Mouse (Mus musculus) embryonic facial prominence, embryonic 13.5 days (tissue): ENCODE measurements around the gene Sox13. TPM values are rescaled to one million over a fixed set of nuclear protein-coding genes. Genes with fewer than 3 reads are reported as not detected.
A peak's percentile ranks its signal among the peaks of the same experiment; 100 is the strongest.

Source experiments
- ATAC-seq: fragments of 200-750 bp; cut with Nextera tagmentation; 2 replicates; pipeline ENCODE4 v1.8.0; 2017; ENCODE audit warnings: low read depth; ENCODE audit not compliant: insufficient number of reproducible peaks, insufficient read depth, low FRiP score, low TSS enrichment
- H3K27ac ChIP-seq: fragments of 300-500 bp; sonication (generic); 2 replicates; pipeline ENCODE4 v1.5.1; 2015; ENCODE audit warnings: moderate library complexity, mild to moderate bottlenecking, inconsistent platforms
- H3K27me3 ChIP-seq: fragments of 300-500 bp; sonication (generic); 2 replicates; pipeline ENCODE4 v1.6.1; 2015; ENCODE audit warnings: mild to moderate bottlenecking, inconsistent platforms
- H3K36me3 ChIP-seq: fragments of 300-500 bp; sonication (generic); 2 replicates; pipeline ENCODE4 v1.6.1; 2015; ENCODE audit warnings: mild to moderate bottlenecking, inconsistent platforms
- H3K4me1 ChIP-seq: fragments of 300-500 bp; sonication (generic); 2 replicates; pipeline ENCODE4 v1.6.1; 2015; ENCODE audit warnings: inconsistent platforms
- H3K4me2 ChIP-seq: fragments of 300-500 bp; sonication (generic); 2 replicates; pipeline ENCODE4 v1.6.1; 2015; ENCODE audit warnings: moderate library complexity, mild to moderate bottlenecking, inconsistent platforms
- H3K4me3 ChIP-seq: fragments of 300-500 bp; sonication (generic); 2 replicates; pipeline ENCODE4 v1.5.1; 2015; ENCODE audit warnings: mild to moderate bottlenecking, inconsistent platforms
- H3K9ac ChIP-seq: fragments of 300-500 bp; sonication (generic); 2 replicates; pipeline ENCODE4 v1.6.1; 2015; ENCODE audit warnings: mild to moderate bottlenecking, inconsistent platforms
- H3K9me3 ChIP-seq: fragments of 300-500 bp; sonication (generic); 2 replicates; pipeline ENCODE4 v1.6.1; 2016; ENCODE audit warnings: inconsistent platforms
- WGBS: fragments of 180-500 bp; shearing (Covaris S2); methylation state at CpG from one replicate; pipeline ENCODE4 v1.1.7; 2015; ENCODE audit warnings: mixed read lengths; 5-methylcytosine and 5-hydroxymethylcytosine counted together
- polyA plus RNA-seq: library from polyadenylated mRNA; unstranded; fragments of >200 nt; fragmentation: Nextera tagmentation; extraction: Ambion mirVana; gene quantifications from 2 replicates; pipeline ENCODE4 v1.2.1, GENCODE M21; 2015

Sox13 gene
- polyA plus RNA-seq, result 5.2 and 7.3 TPM in 2 replicates

DNA sequence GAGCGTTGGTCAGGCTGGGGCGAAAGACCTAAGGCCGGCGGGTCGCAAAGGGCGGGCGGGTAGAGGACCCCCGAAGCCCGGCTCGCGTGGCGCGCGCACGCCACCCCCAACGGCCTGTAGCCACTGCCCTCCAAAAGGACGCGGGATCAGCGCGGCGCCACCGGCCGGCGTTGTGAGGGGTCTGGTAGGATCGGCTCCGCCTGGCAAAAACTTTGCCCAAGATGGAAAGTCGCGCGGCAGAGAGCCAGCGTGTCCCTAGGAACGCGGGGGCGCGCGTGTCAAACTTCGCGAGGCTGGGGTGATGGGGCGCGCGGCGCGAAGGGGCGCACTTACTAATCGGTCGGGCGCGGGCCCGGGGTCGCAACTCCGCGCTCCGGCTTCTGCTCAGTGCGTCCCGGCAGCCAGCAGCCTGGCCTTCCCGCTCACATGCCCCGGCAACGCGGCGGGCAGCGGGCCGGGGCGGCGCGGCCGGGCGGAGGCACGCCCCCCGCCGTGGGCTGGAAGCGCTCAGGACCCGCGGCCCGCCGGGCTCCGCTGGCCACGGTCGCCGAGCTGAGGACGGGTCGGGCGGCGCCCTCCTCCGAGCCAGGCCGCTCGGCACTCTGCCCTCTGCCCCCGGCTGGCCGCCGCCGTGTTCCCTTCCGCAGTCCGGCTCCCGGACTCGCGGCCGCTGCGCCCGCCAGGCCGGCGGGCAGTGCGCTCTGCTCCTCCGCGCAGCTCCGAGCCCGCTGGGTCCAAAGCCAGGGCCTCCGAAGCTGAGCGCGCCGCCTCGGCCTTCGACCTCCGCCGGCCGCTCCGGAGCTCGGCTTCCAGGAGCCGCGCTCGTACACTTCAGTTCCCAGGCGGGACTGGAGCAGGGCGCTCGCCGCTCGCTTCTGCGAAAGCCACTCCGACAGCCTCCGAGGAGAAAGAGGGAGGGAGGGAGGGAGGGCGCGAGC is at the start of gene Sox13:
Gene Sox13, minus strand, starts transcription at position 835 of the 938 bp plus-strand sequence.
- ATAC-seq, result 0 out of 2 replicates have a peak, but pooled peaks have one; percentile 53
- WGBS, result under 1% methylated on average over 107 of the region's 128 CpGs
- H3K27me3 ChIP-seq, result peaks cover 18% of the 10 kb centered on the region
- H3K27ac ChIP-seq, result peak within 1 kb of the TSS; percentile 77
- peak within 1 kb of the TSS; percentile 82 for H3K9ac ChIP-seq
- peak within 1 kb of the TSS; percentile 99 for H3K4me2 ChIP-seq
- H3K36me3 ChIP-seq, result no peaks in the 10 kb centered on the region
- H3K4me3 ChIP-seq, result peak within 1 kb of the TSS; percentile 73
- no peaks in the 10 kb centered on the region for H3K9me3 ChIP-seq
- H3K4me1 ChIP-seq, result peaks cover 15% of the 10 kb centered on the region

DNA sequence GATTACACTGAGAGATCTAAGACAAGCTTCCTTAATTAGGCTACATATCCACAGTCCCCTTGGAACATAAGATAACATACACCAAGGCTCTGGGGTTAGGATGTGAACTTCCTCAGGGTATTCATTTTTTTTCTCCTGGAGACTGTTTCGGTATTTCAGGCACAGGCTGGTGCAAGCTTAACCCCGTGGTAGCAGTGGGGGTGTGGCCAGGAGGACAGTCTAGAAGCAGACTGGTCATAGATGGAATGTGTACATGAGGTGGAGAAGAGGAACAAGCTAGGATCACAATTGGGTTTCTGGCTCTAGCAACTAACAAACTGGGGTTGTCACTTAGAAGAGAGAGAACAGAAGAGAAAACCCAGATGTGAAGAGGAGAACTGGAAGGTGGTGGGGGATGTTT is 47.4 kb upstream of the Sox13 start:
- Histone ChIP-seq H3K4me1 (0 out of 2 replicates have a peak, but pooled peaks cover 5% of the 10 kb centered on the region), H3K27me3 (no peaks in the 10 kb centered on the region), H3K9me3 (no peaks in the 10 kb centered on the region), H3K9ac (no peak overlapping the region), H3K36me3 (no peaks in the 10 kb centered on the region), H3K4me2 (no peak overlapping the region), H3K27ac (no peak overlapping the region), H3K4me3 (no peak overlapping the region)
- 29% methylated on average over 2 of the region's 2 CpGs for WGBS
- no peak for ATAC-seq

DNA sequence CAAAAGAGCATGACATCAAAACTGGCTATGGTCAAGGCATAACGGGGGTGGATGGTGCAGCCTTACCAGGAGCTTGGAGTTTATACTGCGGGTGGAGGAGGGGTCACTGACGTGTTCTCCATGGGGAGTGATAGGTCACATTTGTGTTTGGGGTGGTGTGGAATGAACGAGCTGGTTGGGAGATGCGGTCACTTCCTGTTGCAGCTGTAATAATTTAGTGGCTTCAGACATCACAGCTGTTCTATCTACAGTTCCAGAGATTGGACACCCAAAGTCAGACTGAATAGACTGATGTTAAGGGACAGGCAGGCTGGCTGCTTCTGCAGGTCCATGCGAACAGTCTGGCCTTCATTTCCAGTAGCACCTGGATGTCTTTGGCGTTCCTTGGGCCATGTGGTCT is 46.9 kb upstream of the Sox13 start:
- WGBS, result 66% methylated on average over 7 of the region's 7 CpGs
- H3K9me3 ChIP-seq, result no peaks in the 10 kb centered on the region
- no peak overlapping the region for H3K27ac ChIP-seq
- H3K9ac ChIP-seq, result no peak overlapping the region
- H3K36me3 ChIP-seq, result no peaks in the 10 kb centered on the region
- H3K27me3 ChIP-seq, result no peaks in the 10 kb centered on the region
- H3K4me1 ChIP-seq, result 0 out of 2 replicates have a peak, but pooled peaks cover 5% of the 10 kb centered on the region
- H3K4me3 ChIP-seq, result no peak overlapping the region
- H3K4me2 ChIP-seq, result no peak overlapping the region
- no peak for ATAC-seq

DNA sequence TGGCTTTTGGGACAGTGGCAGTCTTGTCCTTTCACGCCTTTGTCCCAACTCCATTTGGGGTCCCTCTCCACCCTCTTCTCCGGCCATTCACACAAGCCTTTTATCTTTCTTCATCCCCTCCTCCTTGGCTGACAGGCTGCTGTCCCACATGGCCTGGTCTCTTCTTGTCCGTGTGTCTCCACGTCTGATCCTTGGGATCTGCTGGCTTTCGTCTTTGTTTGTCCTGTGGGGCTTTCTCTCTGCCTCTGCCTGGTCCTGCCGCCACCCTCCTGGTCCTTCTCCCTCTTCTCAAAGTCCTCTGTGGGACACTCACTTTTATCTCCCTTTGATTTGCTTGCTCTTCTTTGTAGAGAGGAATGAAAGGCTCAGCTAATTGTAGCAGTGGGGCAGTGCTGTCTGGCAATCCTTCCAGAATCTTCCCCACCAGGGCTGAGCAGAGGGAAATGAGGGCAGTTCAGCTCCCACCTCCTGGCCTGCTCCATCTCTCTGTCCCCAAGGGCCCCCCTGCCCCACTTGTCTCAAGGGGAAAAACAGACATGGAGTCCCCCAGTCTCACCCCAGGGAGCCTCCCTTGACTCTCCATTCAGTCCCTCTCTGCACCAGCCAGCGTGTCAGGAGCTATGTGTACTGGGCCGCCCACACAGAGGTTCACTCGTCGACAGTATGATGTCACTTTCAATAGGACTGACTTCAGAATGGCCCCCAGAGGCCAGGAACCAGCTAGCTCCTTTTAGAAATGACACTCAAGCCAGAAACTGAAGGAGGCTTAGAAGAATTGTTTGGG is 46.3 kb upstream of the Sox13 start:
- no peak overlapping the region for H3K9ac ChIP-seq
- H3K27ac ChIP-seq, result no peak overlapping the region
- 0 out of 2 replicates have a peak, but pooled peaks cover 5% of the 10 kb centered on the region for H3K4me1 ChIP-seq
- H3K9me3 ChIP-seq, result no peaks in the 10 kb centered on the region
- H3K27me3 ChIP-seq, result no peaks in the 10 kb centered on the region
- 70% methylated on average over 10 of the region's 10 CpGs for WGBS
- ATAC-seq, result no peak
- H3K4me3 ChIP-seq, result no peak overlapping the region
- no peaks in the 10 kb centered on the region for H3K36me3 ChIP-seq
- no peak overlapping the region for H3K4me2 ChIP-seq

DNA sequence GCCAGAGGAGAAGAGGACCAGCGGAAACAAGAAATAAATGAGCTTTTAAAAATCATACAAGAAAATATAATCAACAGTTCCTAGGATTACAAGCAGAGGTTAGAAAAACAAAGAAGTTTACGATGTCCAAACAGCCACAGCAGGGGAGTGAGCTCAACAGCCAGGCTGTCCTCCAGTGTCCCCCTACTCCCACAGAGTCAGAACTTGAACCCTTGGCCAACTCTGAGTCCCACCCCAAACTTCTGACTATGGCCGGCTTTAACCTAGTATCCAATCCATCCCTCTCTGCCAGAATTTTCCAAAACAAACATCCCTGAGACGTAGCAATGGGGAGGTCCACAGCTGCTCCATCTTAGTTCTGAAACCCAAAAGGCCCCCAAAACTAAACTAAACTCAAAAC is 45.0 kb upstream of the Sox13 start:
- Histone ChIP-seq H3K9ac (no peak overlapping the region), H3K36me3 (no peaks in the 10 kb centered on the region), H3K27me3 (no peaks in the 10 kb centered on the region), H3K4me2 (no peak overlapping the region), H3K9me3 (no peaks in the 10 kb centered on the region), H3K4me1 (0 out of 2 replicates have a peak, but pooled peaks cover 5% of the 10 kb centered on the region), H3K4me3 (no peak overlapping the region), H3K27ac (no peak overlapping the region)
- ATAC-seq, result no peak
- WGBS, result 74% methylated on average over 4 of the region's 4 CpGs

DNA sequence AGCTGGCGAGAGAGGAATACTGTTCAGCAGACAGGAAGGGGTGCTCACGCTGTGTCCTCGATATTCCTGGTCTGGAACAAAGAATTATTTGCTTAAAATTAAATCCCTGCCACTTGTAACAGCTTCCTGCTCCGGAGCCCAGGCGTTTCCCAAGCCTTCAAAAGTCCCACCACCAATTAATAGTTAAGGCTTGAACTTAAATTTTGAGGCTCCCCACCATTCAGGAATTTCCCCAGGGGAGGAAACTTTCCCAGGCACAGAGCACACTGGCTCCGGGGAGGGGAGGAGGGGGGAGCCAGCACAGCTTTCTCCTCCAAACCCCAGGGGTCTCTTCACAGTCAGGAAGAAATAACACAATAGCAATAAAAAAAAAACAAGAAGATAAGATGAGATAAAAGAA is 44.6 kb upstream of the Sox13 start:
- 31% methylated on average over 6 of the region's 6 CpGs for WGBS
- no peak overlapping the region for H3K4me3 ChIP-seq
- H3K9me3 ChIP-seq, result no peaks in the 10 kb centered on the region
- no peak overlapping the region for H3K9ac ChIP-seq
- no peak overlapping the region for H3K27ac ChIP-seq
- no peak for ATAC-seq
- H3K4me2 ChIP-seq, result no peak overlapping the region
- no peaks in the 10 kb centered on the region for H3K27me3 ChIP-seq
- H3K4me1 ChIP-seq, result 0 out of 2 replicates have a peak, but pooled peaks cover 5% of the 10 kb centered on the region
- H3K36me3 ChIP-seq, result no peaks in the 10 kb centered on the region

DNA sequence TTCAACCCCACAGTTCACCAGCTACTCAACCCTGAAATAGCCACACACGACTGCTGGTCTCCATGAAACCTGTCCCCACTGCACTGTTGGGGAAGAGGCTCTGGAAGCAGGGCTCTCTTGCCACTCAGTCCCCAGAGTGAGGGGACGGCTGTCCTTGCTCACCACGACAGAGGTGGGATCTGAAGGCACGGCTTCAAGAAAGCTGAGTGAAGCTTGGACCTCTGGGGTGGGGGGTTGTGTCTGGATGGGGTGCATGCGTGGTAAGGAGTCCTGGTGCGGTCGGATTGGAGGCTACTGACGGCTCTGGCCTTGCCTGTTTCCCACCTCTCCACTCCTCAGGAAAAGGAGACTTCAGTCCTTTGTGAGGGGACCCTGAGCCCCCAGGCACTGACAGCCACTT is 43.7 kb upstream of the Sox13 start:
- Histone ChIP-seq H3K4me1 (0 out of 2 replicates have a peak, but pooled peaks cover 5% of the 10 kb centered on the region), H3K4me2 (no peak overlapping the region), H3K9me3 (no peaks in the 10 kb centered on the region), H3K27ac (no peak overlapping the region), H3K27me3 (no peaks in the 10 kb centered on the region), H3K9ac (no peak overlapping the region), H3K4me3 (no peak overlapping the region), H3K36me3 (no peaks in the 10 kb centered on the region)
- 58% methylated on average over 8 of the region's 8 CpGs for WGBS
- ATAC-seq, result no peak

DNA sequence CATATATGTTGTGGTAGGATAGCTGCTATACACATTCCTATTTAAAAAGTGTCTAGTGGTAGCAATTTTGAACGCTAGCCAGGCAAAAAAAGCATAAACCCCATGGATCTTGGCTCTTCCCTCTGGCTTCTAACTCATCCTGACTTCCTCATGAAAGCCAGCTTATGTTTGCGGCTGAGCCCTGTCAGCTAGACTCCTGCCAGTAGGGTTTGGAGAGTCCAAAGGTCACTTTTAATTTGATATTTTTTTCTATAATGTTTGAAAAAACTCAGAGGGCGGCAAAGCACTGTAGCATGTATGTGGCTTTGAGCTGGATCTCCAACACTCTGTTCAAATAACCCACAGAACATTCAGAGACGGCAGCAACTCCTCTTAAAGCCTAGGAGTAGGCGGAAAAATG is 39.0 kb upstream of the Sox13 start:
- Histone ChIP-seq H3K4me3 (no peak overlapping the region), H3K27ac (no peak overlapping the region), H3K9me3 (no peaks in the 10 kb centered on the region), H3K4me1 (no peaks in the 10 kb centered on the region), H3K4me2 (no peak overlapping the region), H3K9ac (no peak overlapping the region), H3K27me3 (no peaks in the 10 kb centered on the region), H3K36me3 (no peaks in the 10 kb centered on the region)
- no peak for ATAC-seq
- whole genome bisulfite sequencing, result 83% methylated on average over 5 of the region's 5 CpGs

DNA sequence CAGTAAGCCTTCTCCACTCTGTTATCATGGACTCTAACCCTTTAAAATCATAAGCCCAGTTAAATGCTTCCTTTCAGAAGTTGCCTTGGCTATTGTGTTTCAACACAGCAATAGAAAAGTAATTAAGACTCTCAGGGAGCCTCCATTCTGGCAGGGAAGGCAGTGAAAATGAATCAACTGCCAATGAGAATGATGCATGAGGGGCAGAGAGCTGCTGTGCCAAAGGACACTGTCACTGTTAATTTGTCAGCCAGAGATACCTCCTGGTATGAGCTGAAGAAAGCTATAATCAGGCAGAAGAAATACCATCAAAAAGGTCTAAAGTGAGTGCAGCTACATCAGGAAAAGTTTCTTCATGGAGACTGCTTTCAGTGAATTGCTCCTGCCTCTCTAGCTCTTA is 36.8 kb upstream of the Sox13 start:
- no peaks in the 10 kb centered on the region for H3K4me1 ChIP-seq
- no peaks in the 10 kb centered on the region for H3K27me3 ChIP-seq
- no peak overlapping the region for H3K9ac ChIP-seq
- no peak overlapping the region for H3K4me3 ChIP-seq
- no peaks in the 10 kb centered on the region for H3K36me3 ChIP-seq
- no peak for ATAC-seq
- H3K9me3 ChIP-seq, result no peaks in the 10 kb centered on the region
- H3K4me2 ChIP-seq, result no peak overlapping the region
- no peak overlapping the region for H3K27ac ChIP-seq

DNA sequence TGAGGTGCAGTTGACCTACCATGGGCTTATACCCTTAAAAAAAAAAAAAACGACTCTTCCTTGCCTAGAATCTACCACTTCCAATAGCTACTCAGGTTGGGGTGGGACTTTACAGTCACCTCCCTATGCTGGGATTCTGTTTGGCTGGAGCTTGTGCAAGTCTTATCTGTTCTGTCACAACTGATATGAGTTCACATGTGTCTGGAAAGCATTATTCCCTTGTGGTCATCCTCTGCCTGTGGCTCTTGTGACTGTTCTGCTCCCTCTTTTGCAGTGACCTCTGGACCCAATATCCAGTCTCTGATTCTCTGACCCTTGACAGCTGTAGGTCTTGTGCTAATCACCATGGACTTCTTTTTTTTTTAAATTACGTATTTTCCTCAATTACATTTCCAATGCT is 31.9 kb upstream of the Sox13 start:
- H3K4me3 ChIP-seq, result no peak overlapping the region
- H3K27ac ChIP-seq, result no peak overlapping the region
- H3K36me3 ChIP-seq, result no peaks in the 10 kb centered on the region
- peaks cover 8% of the 10 kb centered on the region; the same call in 1 of the 2 replicates for H3K4me1 ChIP-seq
- H3K9ac ChIP-seq, result no peak overlapping the region
- no peaks in the 10 kb centered on the region for H3K27me3 ChIP-seq
- 58% methylated on average over 2 of the region's 2 CpGs for WGBS
- no peaks in the 10 kb centered on the region for H3K9me3 ChIP-seq
- no peak for ATAC-seq
- no peak overlapping the region for H3K4me2 ChIP-seq

DNA sequence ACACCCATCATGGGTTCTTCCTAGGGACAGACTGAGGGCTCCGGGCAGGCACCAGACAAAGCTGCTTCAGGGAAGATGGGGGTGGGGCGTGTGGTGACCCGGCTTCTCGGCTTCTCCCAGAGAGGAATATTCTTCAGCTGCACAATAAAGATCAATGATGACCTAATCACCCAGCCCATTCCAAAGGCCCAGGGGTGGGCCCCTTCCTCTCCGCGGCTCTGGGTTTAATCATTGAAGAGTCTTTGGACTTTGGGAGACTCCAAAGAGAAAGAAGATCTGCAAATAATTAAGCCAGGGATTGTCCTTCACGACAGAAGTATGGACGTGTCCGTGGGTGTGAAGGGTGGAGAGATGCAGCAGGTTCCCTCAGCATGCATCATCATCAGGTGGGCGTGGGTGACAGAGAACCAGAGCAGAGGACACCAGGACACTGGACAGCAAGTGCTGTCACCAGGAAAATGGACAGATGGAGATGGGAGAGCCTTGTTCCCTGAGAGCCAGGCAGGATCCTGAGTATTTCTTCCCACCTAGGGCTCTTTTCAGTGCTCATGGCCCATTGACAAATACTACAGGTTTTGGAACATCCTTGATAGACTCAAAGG is 28.5 kb upstream of the Sox13 start:
- Histone ChIP-seq H3K36me3 (no peaks in the 10 kb centered on the region), H3K4me3 (no peak overlapping the region), H3K27ac (no peak overlapping the region), H3K27me3 (no peaks in the 10 kb centered on the region; the same call in 1 of the 2 replicates), H3K9me3 (no peaks in the 10 kb centered on the region), H3K4me2 (no peak overlapping the region), H3K9ac (no peak overlapping the region), H3K4me1 (peaks cover 15% of the 10 kb centered on the region)
- 31% methylated on average over 10 of the region's 10 CpGs for WGBS
- ATAC-seq, result no peak
